Mouse (Mus musculus) heart, adult 2 months (tissue): Measurements from ENCODE around the gene Tax1bp3. TPM values are rescaled to one million over a fixed set of nuclear protein-coding genes. Genes with fewer than 3 reads are reported as not detected.

Source experiments
- DNase-seq, 2 experiments: peaks; one replicate each; pipeline ENCODE4 v3.0.0; 2021
- H3K27ac ChIP-seq: fragments of 200-600 bp; 2 replicates; pipeline ENCODE4 v1.8.1; 2022
- H3K27me3 ChIP-seq: fragments of 200-500 bp; 2 replicates; pipeline ENCODE4 v1.6.1; 2012; ENCODE audit warnings: mild to moderate bottlenecking, low read length, inconsistent platforms, mixed read lengths; ENCODE audit not compliant: control insufficient read depth, insufficient read depth
- H3K36me3 ChIP-seq: fragments of 200-500 bp; 2 replicates; pipeline ENCODE4 v1.6.1; 2012; ENCODE audit warnings: low read length, inconsistent platforms; ENCODE audit not compliant: control insufficient read depth, insufficient read depth
- H3K4me1 ChIP-seq: fragments of 200-500 bp; 2 replicates; pipeline ENCODE4 v1.6.1; 2011; ENCODE audit warnings: low read length; ENCODE audit not compliant: control insufficient read depth, insufficient read depth
- H3K4me3 ChIP-seq: fragments of 200-600 bp; 2 replicates; pipeline ENCODE4 v1.8.1; 2022
- H3K79me2 ChIP-seq: fragments of 200-500 bp; replicated peaks from 2 replicates; pipeline ENCODE4 v1.6.1; 2012; ENCODE audit warnings: mild to moderate bottlenecking, inconsistent platforms, low read length, moderate library complexity, mixed read lengths; ENCODE audit not compliant: control insufficient read depth, insufficient read depth
- H3K9ac ChIP-seq: fragments of 200-500 bp; 2 replicates; pipeline ENCODE4 v1.6.1; 2012; ENCODE audit warnings: low read depth, mild to moderate bottlenecking, control low read depth, inconsistent platforms, low read length, mixed read lengths
- CTCF ChIP-seq: fragments of 200-600 bp; IDR thresholded peaks from 2 replicates; pipeline ENCODE4 v1.8.1; 2022; ENCODE audit warnings: antibody characterized with exemption, mild to moderate bottlenecking, moderate library complexity
- EP300 ChIP-seq: fragments of 200-500 bp; IDR thresholded peaks from 2 replicates; pipeline ENCODE4 v1.6.1; 2011; ENCODE audit warnings: low read depth, low read length, control low read depth; ENCODE audit not compliant: insufficient read depth
- POLR2A ChIP-seq: fragments of 200-500 bp; IDR thresholded peaks from 2 replicates; pipeline ENCODE4 v1.6.1; 2011; ENCODE audit warnings: mild to moderate bottlenecking, low read depth, low read length, control low read depth; ENCODE audit not compliant: insufficient read depth
- WGBS: fragments of 180-500 bp; shearing (Covaris S2); methylation state at CpG from one replicate; pipeline ENCODE4 v1.1.7; 2018; 5-methylcytosine and 5-hydroxymethylcytosine counted together
- intact Hi-C: fragments of 180-260 bp; cut with DNase I; formaldehyde crosslinking; loops from one replicate; pipeline ENCODE4 v1.15.1; 2025
- polyA plus RNA-seq: library from polyadenylated mRNA; depleted of rRNA; stranded (reverse); fragments of >200 nt; gene quantifications from 2 replicates; pipeline ENCODE4 v1.2.3, GENCODE M21; 2012; rRNA removed
- total RNA-seq, 2 experiments: library from RNA; stranded (reverse); gene quantifications; 2 replicates each; pipeline ENCODE4 v1.2.3; 2021

Tax1bp3 gene
- total and polyA plus RNA-seq, 3 experiments: 45.0 to 60.4 (median 48.5) TPM

DNA sequence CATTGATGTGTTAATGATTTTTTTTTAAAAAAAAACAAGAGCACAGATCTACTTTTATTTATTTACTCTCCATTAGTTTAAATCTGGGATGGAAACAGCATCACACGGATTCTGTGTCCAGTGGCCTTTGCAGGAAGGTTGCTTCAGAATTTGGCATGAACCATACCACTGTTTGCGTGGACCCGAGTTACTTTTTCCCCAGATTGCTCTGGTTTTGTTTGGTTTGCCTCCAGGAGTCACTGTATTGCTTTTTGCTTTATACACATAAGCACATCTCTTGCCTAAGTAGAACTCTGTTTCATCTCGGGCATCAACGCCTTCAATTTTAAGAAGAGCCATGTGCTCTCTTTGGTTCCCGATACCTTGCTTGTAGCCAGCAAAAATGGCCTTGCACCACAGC, 49.0 kb downstream of the Tax1bp3 start:
- no peak overlapping the region for H3K27ac ChIP-seq
- TF ChIP-seq EP300 (no peak), POLR2A (no peak)
- no peak overlapping the region for H3K4me3 ChIP-seq
- H3K36me3 ChIP-seq: no peaks in the 10 kb centered on the region
- intact Hi-C loops: no loop called here
- no peak for DNase-seq
- WGBS: 80% methylated on average over 6 of the region's 6 CpGs
- H3K4me1 ChIP-seq: no peaks in the 10 kb centered on the region
- no peaks in the 10 kb centered on the region for H3K79me2 ChIP-seq
- no peaks in the 10 kb centered on the region for H3K27me3 ChIP-seq
- H3K9ac ChIP-seq: no peak overlapping the region

GRCm38 (mm10) chr11:73228881-73229280, 52.0 kb downstream of the Tax1bp3 start:
- Histone ChIP-seq H3K4me1 (no peaks in the 10 kb centered on the region), H3K27ac (no peak overlapping the region), H3K27me3 (no peaks in the 10 kb centered on the region), H3K9ac (no peak overlapping the region), H3K79me2 (no peaks in the 10 kb centered on the region), H3K4me3 (no peak overlapping the region), H3K36me3 (no peaks in the 10 kb centered on the region)
- 68% methylated on average over 5 of the region's 5 CpGs for WGBS
- DNase-seq: no peak
- intact Hi-C loops: no loop called here
- TF ChIP-seq CTCF (no peak), EP300 (no peak), POLR2A (no peak)

DNA sequence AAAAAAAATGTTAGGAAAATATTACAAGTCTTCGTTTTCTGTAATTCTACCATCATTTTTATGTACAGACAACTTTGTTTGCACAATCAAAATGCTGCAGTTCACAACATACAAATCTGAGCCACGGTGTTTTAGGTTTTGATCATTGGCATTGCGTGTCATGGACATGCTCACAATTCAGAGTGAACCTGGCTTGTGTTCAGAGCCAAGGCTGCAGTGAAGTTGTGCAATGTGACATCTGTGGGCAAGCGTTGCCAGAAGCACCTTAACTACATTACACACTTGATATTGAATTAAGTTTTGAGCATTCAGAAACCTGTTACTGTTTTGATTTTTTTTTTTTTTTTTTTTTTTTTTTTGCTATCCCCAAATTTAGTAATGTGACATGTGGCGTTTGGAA, 53.2 kb downstream of the Tax1bp3 start:
- Histone ChIP-seq H3K9ac (no peak overlapping the region), H3K27ac (no peak overlapping the region), H3K4me1 (no peaks in the 10 kb centered on the region), H3K4me3 (no peak overlapping the region), H3K36me3 (no peaks in the 10 kb centered on the region), H3K79me2 (no peaks in the 10 kb centered on the region), H3K27me3 (no peaks in the 10 kb centered on the region)
- intact Hi-C loops: no loop called here
- no peak for DNase-seq
- no peak for TF ChIP-seq EP300
- no peak for TF ChIP-seq POLR2A
- TF ChIP-seq CTCF: no peak
- 77% methylated on average over 5 of the region's 5 CpGs for WGBS

DNA sequence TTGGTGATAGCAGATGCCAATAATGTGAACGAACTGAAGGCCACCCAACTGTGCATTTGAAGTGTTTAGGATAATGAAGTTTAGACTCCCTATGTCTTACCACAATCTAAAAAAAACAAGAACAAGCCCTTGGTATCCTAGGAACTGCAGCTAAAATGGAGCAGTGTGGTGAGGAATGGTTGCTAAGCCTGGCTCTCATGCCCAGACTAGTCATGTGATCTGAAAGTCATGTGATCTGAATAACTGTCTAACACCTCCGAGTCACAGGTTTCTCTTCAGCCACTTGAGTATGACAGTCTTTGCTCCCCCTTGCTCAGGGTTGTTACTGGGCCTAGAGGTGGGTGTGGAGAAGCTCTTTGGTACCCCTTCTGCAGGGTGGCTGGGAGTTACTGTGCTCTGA, 55.6 kb downstream of the Tax1bp3 start:
- intact Hi-C loops: no loop called here
- peaks cover 12% of the 10 kb centered on the region for H3K4me1 ChIP-seq
- TF ChIP-seq POLR2A (no peak), EP300 (no peak), CTCF (no peak)
- no peak overlapping the region for H3K4me3 ChIP-seq
- H3K36me3 ChIP-seq: no peaks in the 10 kb centered on the region
- no peaks in the 10 kb centered on the region for H3K27me3 ChIP-seq
- DNase-seq: no peak
- 44% methylated on average over 2 of the region's 2 CpGs for WGBS
- no peak overlapping the region for H3K27ac ChIP-seq
- H3K79me2 ChIP-seq: no peaks in the 10 kb centered on the region
- no peak overlapping the region for H3K9ac ChIP-seq

Other genes with a start within 250 kb of the Tax1bp3 start
- gene Atp2a3, start 215.9 kb upstream of the Tax1bp3 start, total RNA-seq: 10 to 100 TPM; 10.9 to 14.5 TPM
- 15.9 and 17.3 TPM in 2 replicates for gene Atp2a3, start 215.9 kb upstream of the Tax1bp3 start, polyA plus RNA-seq
- gene P2rx1, start 178.0 kb upstream of the Tax1bp3 start, total RNA-seq: under 1 TPM; 0.21 to 0.86 TPM
- gene P2rx1, start 178.0 kb upstream of the Tax1bp3 start, polyA plus RNA-seq: 0.76 and 0.91 TPM in 2 replicates
- gene Camkk1, start 158.1 kb upstream of the Tax1bp3 start, total RNA-seq: 1 to 10 TPM in 1 of 2 experiments, under 1 TPM in 1; 0.63 to 1.2 TPM
- 1.7 and 1.8 TPM in 2 replicates for gene Camkk1, start 158.1 kb upstream of the Tax1bp3 start, polyA plus RNA-seq
- 1 to 10 TPM; 5.6 to 5.7 TPM for gene Ncbp3, start 129.3 kb upstream of the Tax1bp3 start, total RNA-seq
- gene Ncbp3, start 129.3 kb upstream of the Tax1bp3 start, polyA plus RNA-seq: 2.0 and 4.2 TPM in 2 replicates
- gene Itgae, start 86.5 kb upstream of the Tax1bp3 start, total RNA-seq: under 1 TPM; 0.14 to 0.16 TPM
- 0.37 and 0.38 TPM in 2 replicates for gene Itgae, start 86.5 kb upstream of the Tax1bp3 start, polyA plus RNA-seq
- gene Haspin, start 38.8 kb upstream of the Tax1bp3 start, total RNA-seq: under 1 TPM; 0.16 TPM
- gene Haspin, start 38.8 kb upstream of the Tax1bp3 start, polyA plus RNA-seq: 0.15 and 0.23 TPM in 2 replicates
- 10 to 100 TPM; 13.1 to 14.6 TPM for gene P2rx5, start 16.7 kb upstream of the Tax1bp3 start, total RNA-seq
- 11.3 and 19.5 TPM in 2 replicates for gene P2rx5, start 16.7 kb upstream of the Tax1bp3 start, polyA plus RNA-seq
- gene Emc6, start within 50 bp of the Tax1bp3 start, total RNA-seq: 10 to 100 TPM; 80.5 to 98.5 TPM
- 50.5 and 54.3 TPM in 2 replicates for gene Emc6, start within 50 bp of the Tax1bp3 start, polyA plus RNA-seq
- 10 to 100 TPM; 10.7 to 11.8 TPM for gene Ctns, start 22.0 kb downstream of the Tax1bp3 start, total RNA-seq
- 12.7 and 15.4 TPM in 2 replicates for gene Ctns, start 22.0 kb downstream of the Tax1bp3 start, polyA plus RNA-seq
- gene Shpk, start 22.4 kb downstream of the Tax1bp3 start, total RNA-seq: 1 to 10 TPM in 1 of 2 experiments, under 1 TPM in 1; 0.97 to 1.1 TPM
- 2.2 and 2.8 TPM in 2 replicates for gene Shpk, start 22.4 kb downstream of the Tax1bp3 start, polyA plus RNA-seq
- under 1 TPM; 0.08 to 0.11 TPM for gene Trpv1, start 57.2 kb downstream of the Tax1bp3 start, total RNA-seq
- gene Trpv1, start 57.2 kb downstream of the Tax1bp3 start, polyA plus RNA-seq: 0.21 and 0.29 TPM in 2 replicates
- under 1 TPM; 0.03 to 0.05 TPM for gene Trpv3, start 90.3 kb downstream of the Tax1bp3 start, total RNA-seq
- 0.04 and 0.09 TPM in 2 replicates for gene Trpv3, start 90.3 kb downstream of the Tax1bp3 start, polyA plus RNA-seq
- gene Aspa, start 152.5 kb downstream of the Tax1bp3 start, total RNA-seq: 1 to 10 TPM; 1.4 to 1.5 TPM
- gene Aspa, start 152.5 kb downstream of the Tax1bp3 start, polyA plus RNA-seq: 2.2 and 4.4 TPM in 2 replicates
- not detected for gene Gm49340, start 152.7 kb downstream of the Tax1bp3 start, total RNA-seq
- gene Gm49340, start 152.7 kb downstream of the Tax1bp3 start, polyA plus RNA-seq: 0.06 TPM in 1 of 2 replicates, not detected in the other
- not detected for gene Spata22, start 152.7 kb downstream of the Tax1bp3 start, total RNA-seq
- 0.08 and 0.15 TPM in 2 replicates for gene Spata22, start 152.7 kb downstream of the Tax1bp3 start, polyA plus RNA-seq
- not detected for gene Olfr20, start 173.7 kb downstream of the Tax1bp3 start, total RNA-seq
- gene Olfr20, start 173.7 kb downstream of the Tax1bp3 start, polyA plus RNA-seq: not detected in 2 replicates
- not detected for gene Olfr376, start 194.2 kb downstream of the Tax1bp3 start, total RNA-seq
- gene Olfr376, start 194.2 kb downstream of the Tax1bp3 start, polyA plus RNA-seq: not detected in 2 replicates
- not detected for gene Olfr1, start 222.5 kb downstream of the Tax1bp3 start, total RNA-seq
- gene Olfr1, start 222.5 kb downstream of the Tax1bp3 start, polyA plus RNA-seq: not detected in 2 replicates